Mouse (Mus musculus) cerebellum, postnatal 4 days (tissue): ENCODE measurements around the gene Thop1.

Experiments
- DNase-seq, 2 experiments: peaks; one replicate each; pipeline ENCODE4 v3.0.0; 2022; ENCODE audit warnings: low spot score in 2 of 2, mixed read lengths in 1 of 2

Gene Thop1

DNA sequence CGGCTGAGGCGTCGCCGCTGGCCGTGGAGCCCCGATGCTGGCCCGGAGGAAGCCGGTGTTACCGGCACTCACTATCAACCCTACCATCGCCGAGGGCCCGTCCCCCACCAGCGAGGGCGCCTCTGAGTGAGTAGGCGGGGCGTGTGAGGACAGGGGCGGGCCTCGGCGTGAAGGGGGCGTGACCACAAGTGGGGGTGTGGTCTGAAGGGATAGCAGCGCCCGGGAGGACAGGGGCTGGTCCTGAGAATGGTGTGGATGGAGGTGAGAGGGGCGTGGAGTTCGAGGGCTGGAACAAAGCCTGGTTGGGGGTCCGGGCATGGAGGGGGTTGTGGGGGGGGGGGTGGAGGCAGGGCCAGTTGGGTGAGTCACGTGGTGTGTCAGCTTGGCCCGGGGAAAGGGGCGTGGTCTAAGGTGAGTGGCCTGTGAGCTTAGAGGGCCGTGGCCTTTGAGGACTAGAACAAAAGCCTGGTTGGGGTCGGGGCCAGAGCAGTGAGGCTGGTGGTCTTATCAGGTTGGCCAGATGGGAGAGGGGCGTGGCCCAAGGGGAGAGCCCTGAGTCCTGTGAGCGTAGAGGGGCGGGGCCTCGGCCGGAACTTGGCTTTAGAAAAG, 36.4 kb downstream of the Thop1 start:
- peak; percentile 65 to 86 for DNase-seq

DNA sequence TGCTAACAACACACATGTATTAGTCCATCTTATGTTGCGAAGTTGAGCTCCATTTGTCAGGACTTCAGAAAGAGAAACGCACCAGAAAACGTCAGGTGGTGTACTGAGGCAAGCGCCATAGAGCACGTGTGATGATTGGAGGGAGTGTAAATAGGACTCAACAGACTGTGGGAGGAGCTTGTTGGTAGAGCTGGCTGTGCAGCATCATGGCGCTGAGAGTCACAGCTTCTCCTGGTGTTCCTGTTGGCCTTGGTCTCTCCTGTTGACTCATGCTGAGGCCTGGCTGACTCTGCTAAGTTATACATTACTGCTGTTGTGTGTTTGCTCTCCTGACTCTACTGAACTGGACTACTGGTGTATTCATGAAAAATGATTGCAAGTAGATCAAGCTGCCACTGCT, 43.1 kb downstream of the Thop1 start:
- no peak for DNase-seq

DNA sequence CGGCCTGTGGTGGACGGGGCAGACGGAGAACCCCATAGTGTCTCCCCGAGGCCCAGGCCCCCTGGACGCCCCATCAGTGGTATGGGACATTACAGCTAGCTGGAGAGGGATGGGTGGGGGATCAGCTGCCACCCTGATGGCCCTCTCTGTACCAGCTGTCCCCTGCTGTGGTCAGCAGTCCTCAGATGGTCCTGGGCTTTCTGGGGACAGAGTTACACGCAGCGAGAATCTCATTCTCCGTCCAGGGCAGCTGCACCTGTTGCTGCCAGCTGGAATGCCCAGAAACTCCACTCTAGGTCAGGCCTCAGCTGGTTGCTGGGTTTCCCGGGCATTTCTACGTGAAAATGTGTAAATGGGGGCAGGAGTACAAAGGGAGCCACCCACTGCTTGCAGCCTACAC, 49.8 kb downstream of the Thop1 start:
- DNase-seq = no peak

DNA sequence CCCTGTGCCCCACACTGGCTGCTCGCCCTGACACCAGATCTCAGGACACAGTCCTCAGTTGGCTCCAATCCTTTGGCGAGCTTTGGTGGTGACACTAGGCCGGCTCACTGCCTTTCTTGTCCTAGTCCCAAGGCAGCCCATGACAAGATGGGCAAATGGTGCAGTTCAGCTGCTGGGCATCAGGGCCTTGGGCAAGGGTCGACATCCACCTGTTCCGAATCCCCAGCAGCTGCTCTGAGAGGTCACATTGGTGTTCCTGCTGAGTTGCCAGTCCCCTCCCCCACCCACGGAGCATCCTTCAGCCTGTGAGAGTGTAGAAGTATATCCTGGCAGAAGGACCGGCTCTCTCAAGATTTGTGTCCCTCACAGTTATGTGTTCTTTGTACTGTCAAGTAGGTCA, 50.8 kb downstream of the Thop1 start:
- DNase-seq = no peak

DNA sequence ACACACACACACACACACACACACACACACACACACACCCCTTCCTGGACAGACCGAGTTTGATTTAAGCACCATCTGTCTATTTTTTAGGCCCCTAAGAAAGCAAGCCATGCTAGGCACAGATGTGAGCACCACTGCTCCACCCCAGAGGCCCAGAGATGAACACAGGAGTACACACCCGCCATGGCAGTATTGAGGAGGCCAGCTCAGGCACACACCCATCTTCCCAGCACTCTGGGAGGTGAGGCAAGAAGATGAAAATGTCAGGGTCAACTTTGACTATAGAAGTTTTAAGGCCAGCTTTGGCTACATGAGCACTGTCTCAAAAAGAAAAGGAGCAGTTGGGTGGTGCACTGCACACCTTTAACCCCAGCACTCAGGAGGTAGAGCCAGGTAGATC, 53.1 kb downstream of the Thop1 start:
- DNase-seq = no peak

DNA sequence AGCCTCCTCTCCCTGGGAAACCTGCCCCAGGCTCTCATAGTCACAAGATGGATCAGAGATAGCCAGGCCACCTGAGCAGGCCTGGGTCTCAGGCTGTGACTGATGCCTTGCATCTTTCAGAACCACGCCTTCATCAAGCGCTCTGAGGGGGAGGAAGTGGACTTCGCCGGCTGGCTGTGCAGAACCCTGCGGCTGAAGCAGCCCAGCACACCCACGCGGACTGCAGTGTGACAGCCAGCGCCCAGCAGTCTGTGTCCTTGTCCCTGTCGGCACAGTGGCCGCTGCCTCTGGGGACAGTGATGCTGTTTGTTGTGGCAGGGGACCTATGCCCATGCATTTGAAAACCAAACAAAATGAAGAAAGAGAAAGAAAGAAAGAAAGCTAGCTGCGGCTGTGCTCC, 53.7 kb downstream of the Thop1 start:
- DNase-seq = no peak
